Mouse (Mus musculus): ENCODE data around the gene Rtn4. TPM values are rescaled to one million over a fixed set of nuclear protein-coding genes. Genes with fewer than 3 reads are reported as not detected.

Gene Rtn4
- polyA plus RNA-seq, 1 experiment, result 96.2 TPM

DNA sequence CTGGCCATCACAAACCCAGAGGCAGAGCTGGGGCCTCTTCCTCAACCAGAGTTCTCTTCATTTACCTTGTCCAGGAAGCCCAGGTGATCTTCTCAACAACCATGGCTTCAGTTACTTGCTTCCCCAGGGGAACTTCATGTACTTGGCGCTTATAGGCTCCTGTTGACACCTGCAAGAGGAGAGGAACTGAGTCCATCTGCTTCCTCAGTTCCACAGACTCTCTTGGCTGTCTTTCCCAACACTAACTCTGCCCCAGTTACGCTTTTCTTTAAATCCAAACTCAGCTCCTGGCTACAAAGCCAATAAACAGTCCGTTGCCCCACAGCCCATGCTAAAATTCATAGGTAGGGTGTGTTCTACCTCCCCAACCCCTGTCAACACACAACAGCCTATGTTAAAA, 54.6 kb downstream of the Rtn4 start:
- TF ChIP-seq GATA1 (IDR thresholded peaks at IDR 0.05; ENCODE audit: low read length), result no peak

- no peak for TF ChIP-seq GATA1 (IDR thresholded peaks at IDR 0.05; ENCODE audit: low read length)
Observed at GRCm38 (mm10) chr11:29747881-29748280, 55.1 kb downstream of the Rtn4 start.

DNA sequence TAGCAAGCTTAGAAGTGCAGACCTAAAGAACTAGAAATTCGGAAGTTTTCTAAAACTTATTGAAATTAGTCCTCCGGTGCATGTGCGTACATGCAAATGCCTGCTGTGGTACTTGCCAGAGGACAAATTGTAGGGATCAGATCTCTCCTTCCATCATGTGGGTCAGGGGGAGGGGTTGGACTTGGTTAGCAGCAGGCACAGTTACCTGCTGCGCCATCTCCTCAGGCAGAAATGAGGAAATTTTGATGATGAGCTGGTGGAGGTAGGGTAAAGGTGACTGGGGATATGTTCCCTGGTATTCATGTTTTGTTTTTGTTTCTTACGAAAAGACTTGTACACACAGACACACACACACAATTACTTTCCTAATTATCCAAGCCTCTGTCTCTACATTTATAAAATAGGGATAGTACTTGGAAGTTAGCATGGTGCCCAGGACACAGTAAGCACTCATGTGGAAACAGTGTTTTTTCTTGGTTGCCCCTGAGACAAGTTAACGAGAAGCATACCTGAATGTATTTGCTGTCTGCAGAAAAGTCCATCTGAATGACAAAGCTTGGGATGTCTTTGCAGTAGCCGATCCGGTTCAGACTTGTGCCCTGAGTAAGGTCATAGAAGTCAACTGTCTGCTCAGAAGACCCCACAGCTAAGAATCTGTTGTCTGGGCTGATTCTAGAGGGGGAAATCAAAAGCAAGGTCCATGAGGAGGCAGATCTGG, 56.2 kb downstream of the Rtn4 start:
- no peak for TF ChIP-seq GATA1 (IDR thresholded peaks at IDR 0.05; ENCODE audit: low read length)

DNA sequence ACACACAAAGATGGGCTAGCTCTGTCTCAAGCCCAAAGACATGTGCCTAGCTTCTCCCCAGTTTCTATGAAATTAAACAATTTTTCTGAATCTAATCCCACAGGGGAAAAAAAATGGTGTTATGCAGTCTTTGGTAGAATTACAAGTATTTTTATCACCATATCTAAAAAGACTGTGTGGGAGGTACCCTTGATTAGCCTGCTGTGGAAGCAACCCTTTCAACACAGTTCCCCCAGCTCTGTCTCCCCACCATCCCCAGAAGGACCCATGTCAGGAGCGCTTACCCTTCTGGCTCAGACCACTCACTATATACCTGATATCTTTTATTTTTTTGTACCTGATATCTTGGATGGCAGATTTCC, 56.7 kb downstream of the Rtn4 start:
- TF ChIP-seq GATA1 (IDR thresholded peaks at IDR 0.05; ENCODE audit: low read length), result no peak

GRCm38 (mm10) chr11:29751013-29751412, 58.3 kb downstream of the Rtn4 start:
- no peak for TF ChIP-seq GATA1 (IDR thresholded peaks at IDR 0.05; ENCODE audit: low read length)

DNA sequence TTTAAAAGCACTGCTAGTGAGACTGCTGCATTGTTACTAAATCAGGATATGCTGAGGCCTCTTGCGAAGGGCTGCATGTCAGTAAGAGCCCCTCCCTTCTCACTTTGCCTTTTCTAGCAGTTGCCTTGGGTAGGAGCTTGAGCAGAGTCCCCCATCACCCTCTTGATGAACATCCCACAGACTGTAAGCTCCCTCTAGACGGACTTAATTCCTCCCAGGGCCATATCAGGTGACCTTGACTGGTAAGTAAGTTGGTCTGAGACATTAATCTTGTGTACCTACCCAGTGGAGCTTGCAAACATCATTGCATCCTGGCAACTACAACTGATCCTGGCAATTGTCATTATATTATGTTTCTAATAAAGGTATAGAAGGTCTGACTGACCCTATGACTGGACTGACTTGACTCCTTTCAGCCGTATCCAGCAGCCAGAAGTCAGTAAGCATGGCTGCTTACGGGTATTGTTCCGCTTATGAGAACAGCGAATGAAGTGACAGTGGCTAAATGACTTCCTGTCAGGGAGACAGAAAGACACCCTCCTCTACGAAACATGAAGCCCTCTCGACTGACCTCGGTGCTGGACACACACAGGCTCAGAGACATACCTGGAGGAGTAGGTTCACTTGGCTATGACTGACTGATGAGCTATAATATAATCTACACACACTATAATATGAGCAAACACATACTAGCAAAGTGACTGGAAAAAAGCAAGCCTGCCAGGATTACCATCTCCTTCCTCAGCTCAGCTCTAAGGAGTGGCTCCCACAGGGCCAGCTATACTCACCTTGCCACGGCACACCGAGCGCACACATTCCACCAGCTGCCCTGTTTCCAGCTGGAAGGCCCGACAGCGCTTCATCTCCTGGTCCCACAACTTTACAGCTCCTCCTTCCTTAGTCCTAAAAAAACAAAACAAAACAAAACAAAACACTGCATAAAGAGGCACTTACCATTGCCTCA, 59.2 kb downstream of the Rtn4 start:
- no peak for TF ChIP-seq GATA1 (IDR thresholded peaks at IDR 0.05; ENCODE audit: low read length)

DNA sequence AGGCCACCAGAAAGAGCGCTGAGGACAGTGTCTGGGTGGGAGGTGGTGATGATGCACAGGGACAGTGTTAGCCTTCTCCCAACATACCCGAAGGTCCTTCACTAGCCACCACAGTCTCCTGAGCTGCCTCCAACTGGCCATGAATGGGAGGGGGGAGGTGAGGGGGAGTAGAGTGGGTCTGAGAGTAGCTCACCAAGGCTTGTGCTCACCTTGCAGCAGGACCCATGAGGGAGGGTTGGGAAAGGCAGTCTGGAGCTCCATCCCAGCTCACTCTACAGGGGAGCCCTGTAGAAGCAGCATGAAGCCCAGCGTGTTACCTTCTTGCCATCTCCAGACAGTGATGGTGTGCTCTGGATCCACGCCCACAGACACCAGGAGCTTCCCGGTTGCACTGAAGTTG, 65.9 kb downstream of the Rtn4 start:
- TF ChIP-seq GATA1 (IDR thresholded peaks at IDR 0.05; ENCODE audit: low read length), result no peak

DNA sequence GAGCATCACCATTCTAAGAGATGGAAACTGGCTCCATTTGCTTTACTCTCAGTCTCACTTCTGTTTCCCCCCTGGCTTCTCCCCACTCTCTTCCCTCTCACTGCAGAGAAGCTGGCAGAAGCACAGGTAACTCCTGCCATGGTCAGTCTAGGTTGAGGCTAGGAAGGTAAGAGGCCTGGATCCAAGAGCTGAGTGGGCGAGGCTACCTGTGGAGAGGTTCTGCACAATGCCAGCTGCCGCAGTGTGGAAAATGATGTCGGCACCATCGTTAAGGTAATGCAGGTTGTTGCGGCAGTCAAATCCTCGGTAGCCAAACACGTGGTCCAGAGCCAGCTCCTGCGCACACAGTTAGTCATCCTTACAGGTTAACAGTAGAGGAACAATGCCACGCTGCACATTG, 68.6 kb downstream of the Rtn4 start:
- TF ChIP-seq GATA1 (IDR thresholded peaks at IDR 0.05; ENCODE audit: low read length), result no peak

DNA sequence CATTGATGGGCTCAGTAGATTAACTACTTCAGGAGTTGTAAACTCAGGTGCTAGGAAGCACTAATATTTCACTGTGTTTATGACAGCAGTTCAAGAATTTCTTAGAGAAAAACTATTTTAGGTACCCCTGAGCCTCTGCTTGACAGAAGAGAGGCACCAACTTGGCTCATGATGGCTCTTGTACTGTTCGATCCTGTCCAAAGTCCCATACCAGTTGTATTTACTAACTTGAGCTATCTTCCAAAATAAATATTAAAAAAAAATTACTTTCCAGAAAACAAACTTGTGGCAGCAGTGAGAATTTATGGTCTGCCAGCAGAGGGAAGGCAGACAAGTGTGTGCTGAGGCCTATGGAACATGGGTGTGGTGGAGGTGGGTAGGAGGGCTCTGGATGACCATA, 70.0 kb downstream of the Rtn4 start:
- no peak for TF ChIP-seq GATA1 (IDR thresholded peaks at IDR 0.05; ENCODE audit: low read length)

DNA sequence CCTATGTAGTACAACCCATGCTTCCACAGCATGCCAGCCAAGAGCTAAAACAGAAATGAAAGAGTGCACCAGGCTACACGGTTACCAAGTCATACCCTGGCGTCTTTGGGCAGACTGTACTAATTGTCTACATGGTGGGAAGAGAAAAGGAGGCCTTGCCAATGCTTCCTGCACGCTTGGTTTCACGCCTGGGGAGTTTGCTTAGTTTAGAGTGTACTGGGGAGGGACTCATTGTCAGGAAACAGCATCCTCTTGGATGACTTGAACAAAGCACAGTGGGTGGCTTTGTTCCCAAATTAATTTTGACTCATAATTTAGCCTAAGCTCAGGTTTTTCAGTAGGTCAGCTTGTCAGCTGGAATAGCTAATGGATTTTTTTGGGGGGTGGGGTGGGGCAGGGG, 72.3 kb downstream of the Rtn4 start:
- no peak for TF ChIP-seq GATA1 (IDR thresholded peaks at IDR 0.05; ENCODE audit: low read length)

- no peak for TF ChIP-seq GATA1 (IDR thresholded peaks at IDR 0.05; ENCODE audit: low read length)
Observed at GRCm38 (mm10) chr11:29766313-29766982, 73.7 kb downstream of the Rtn4 start.

GRCm38 (mm10) chr11:29768523-29768922, 75.8 kb downstream of the Rtn4 start:
- no peak for TF ChIP-seq GATA1 (IDR thresholded peaks at IDR 0.05; ENCODE audit: low read length)

DNA sequence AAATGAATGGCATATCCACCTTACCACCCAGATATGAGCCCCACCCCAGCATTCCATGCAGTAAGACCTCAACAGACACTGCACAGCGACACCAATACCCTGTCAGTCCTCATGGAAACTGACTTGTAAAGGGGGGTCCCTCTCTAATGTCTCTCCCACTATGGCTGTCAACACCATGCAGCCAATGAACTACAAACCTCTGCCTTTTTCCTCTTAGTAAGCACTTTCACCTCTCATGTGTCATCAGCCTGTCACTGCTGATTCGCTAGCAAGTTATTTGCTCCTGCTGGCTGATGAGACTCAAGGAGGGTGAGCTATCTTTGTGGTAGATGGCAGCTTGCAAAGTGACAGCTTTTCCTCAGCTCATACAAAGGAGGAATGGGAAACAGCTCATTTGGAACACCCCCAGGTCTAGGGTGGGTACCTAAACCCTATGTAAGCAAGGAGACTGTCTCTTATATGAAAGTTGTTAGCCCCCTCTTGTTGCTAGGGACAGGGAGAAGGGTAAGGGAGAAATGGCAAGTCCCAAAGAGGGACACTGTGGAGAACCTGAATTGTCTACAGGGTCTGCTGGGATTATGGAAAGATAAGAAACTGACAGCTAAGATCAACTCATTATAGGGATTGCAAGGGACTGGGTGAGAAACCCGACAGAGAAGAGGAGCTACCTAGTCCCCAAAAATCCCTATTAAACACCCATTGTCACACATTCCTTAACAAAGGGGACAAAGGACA, 78.1 kb downstream of the Rtn4 start:
- no peak for TF ChIP-seq GATA1 (IDR thresholded peaks at IDR 0.05; ENCODE audit: low read length)

GRCm38 (mm10) chr11:29772279-29772678, 79.5 kb downstream of the Rtn4 start:
- no peak for TF ChIP-seq GATA1 (IDR thresholded peaks at IDR 0.05; ENCODE audit: low read length)

- no peak for TF ChIP-seq GATA1 (IDR thresholded peaks at IDR 0.05; ENCODE audit: low read length)
Observed at GRCm38 (mm10) chr11:29774296-29774695, 81.5 kb downstream of the Rtn4 start.

All from G1E-ER4 (cell line).